Mouse (Mus musculus): ENCODE measurements around the gene Plcxd3.
"Not testable (repeated sequence)": the region's sequence is repeated elsewhere in the genome, so short reads cannot be mapped to it uniquely, and the experiment has no call there.

The Plcxd3 gene

DNA sequence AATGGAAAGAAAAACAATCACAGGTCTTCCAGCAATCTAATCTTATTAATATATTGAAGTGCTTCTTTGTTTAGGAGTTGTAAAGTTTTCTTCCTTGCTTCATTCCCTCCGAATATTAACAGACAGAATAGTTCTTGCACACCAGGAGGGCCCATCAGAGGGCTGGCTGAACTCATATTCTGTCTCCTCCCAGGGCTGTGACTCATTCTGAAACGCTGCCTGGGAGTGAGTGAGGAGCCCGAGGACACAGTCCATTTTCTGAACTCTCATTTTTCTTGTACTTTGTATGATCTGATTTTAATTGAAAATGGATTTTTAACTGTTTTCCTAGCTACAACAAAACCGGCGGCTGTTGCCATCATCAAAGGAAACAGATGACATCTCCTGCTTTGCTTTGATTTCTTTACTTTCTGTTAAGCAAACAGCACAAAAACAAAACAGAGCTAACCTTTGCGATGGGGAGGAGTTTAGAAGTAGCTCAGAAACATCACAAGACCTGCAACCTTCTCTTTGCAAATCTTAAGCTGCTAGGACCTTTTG, 186.2 kb downstream of the Plcxd3 start:
- no peak for DNase-seq (ENCODE audit: low read depth)

DNA sequence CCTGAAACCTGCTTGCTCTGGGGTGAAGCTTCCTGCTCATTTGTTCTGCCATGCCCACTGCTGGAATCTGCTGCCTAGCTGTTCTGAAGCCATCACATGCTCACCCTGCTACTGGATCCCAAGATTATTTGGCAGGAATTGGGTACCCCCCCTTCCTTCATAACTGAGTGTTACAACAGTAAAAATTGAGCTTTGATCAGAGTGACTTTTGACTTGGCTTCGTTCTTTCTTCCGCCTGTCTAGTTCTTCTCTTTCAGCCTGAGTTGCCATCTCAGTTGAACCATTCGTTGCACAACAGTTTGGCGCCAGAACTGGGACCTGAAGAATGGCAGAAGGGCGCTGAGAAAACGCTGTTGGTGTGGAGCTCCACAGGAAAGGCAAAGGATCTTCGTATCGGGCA, 220.2 kb downstream of the Plcxd3 start:
- DNase-seq (ENCODE audit: low read depth) = not testable (repeated sequence)

DNA sequence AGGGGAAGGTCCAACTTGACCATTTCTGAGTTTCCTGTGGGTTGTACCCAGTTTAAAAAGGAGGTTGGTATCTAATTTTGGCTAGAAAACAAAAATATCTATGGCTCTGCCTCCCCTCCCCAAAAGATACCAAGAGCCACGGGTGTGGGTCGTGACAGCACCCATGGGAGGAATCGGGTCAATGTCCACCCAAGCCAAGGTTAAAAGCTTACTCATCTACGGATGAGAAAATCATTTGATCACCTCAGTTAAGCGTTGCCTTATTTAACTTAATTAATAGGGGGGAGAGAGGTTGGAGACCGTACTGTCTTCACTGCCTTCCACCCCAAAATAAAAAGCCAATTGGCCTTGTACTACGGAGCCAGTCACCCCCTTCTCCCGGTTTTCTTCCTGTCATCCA, 223.4 kb downstream of the Plcxd3 start:
- not testable (repeated sequence) for DNase-seq (ENCODE audit: low read depth)

- not testable (repeated sequence) for DNase-seq (ENCODE audit: low read depth)
Measured at GRCm38 (mm10) chr15:4599331-4599730, 224.0 kb downstream of the Plcxd3 start.

DNA sequence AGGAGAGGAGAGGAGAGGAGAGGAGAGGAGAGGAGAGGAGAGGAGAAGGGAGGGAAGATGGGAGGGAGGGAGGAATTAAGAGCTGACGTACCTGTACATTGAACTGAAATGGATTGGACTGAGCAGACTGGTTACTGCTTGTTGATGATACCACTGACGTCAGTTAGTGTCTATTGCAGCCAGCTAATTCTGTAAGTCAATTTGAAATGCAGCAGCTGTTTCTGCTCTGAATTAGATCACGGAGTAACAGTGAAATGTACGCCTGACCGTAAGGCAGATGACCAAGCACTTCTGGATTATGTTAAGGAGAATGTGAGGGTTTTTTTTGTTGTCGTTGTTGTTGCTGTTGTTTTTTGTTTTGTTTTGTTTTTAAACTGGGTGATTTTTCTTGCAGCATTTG, 230.3 kb downstream of the Plcxd3 start:
- no peak for DNase-seq (ENCODE audit: low read depth)
